Mouse (Mus musculus) hindbrain, embryonic 14.5 days (tissue): ENCODE results near the gene Ly6c2. TPM values are rescaled to one million over a fixed set of nuclear protein-coding genes. Genes with fewer than 3 reads are reported as not detected.
"Not testable (repeated sequence)": the region's sequence is repeated elsewhere in the genome, so short reads cannot be mapped to it uniquely, and the experiment has no call there.

ENCODE experiments used
- ATAC-seq: fragments of 200-750 bp; cut with Nextera tagmentation; 2 replicates; pipeline ENCODE4 v1.8.0; 2017; ENCODE audit warnings: moderate number of reproducible peaks, mild to moderate bottlenecking, moderate TSS enrichment, moderate library complexity; ENCODE audit not compliant: low FRiP score
- DNase-seq: peaks from one replicate; pipeline ENCODE4 v3.0.0-alpha.2; 2015; ENCODE audit warnings: low spot score
- H3K27ac ChIP-seq: fragments of 300-500 bp; sonication (generic); 2 replicates; pipeline ENCODE4 v1.5.1; 2014; ENCODE audit warnings: mild to moderate bottlenecking, moderate library complexity
- H3K27me3 ChIP-seq: fragments of 300-500 bp; sonication (generic); 2 replicates; pipeline ENCODE4 v1.6.1; 2014; ENCODE audit warnings: mild to moderate bottlenecking, low read length, mixed read lengths; ENCODE audit not compliant: control insufficient read depth, insufficient read depth
- H3K36me3 ChIP-seq: fragments of 300-500 bp; sonication (generic); replicated peaks from 2 replicates; pipeline ENCODE4 v1.6.1; 2014; ENCODE audit not compliant: control insufficient read depth, insufficient read depth
- H3K4me1 ChIP-seq: fragments of 300-500 bp; sonication (generic); replicated peaks from 2 replicates; pipeline ENCODE4 v1.6.1; 2014; ENCODE audit warnings: antibody characterized with exemption, low read length, mixed read lengths; ENCODE audit not compliant: control insufficient read depth, insufficient read depth
- H3K4me2 ChIP-seq: fragments of 300-500 bp; sonication (generic); replicated peaks from 2 replicates; pipeline ENCODE4 v1.6.1; 2014; ENCODE audit warnings: mild to moderate bottlenecking, moderate library complexity
- H3K4me3 ChIP-seq: fragments of 300-500 bp; sonication (generic); replicated peaks from 2 replicates; pipeline ENCODE4 v1.5.1; 2014; ENCODE audit warnings: mild to moderate bottlenecking, low read length
- H3K9ac ChIP-seq: fragments of 300-500 bp; sonication (generic); 2 replicates; pipeline ENCODE4 v1.6.1; 2014
- H3K9me3 ChIP-seq: fragments of 300-500 bp; sonication (generic); 2 replicates; pipeline ENCODE4 v1.6.1; 2016; ENCODE audit warnings: low read length; ENCODE audit not compliant: control insufficient read depth
- WGBS: fragments of 180-500 bp; shearing (Covaris S2); extraction: QIAGEN DNeasy Blood & Tissue Kit; methylation state at CpG from one replicate; pipeline ENCODE4 v1.1.7; 2014; 5-methylcytosine and 5-hydroxymethylcytosine counted together
- polyA plus RNA-seq: library from polyadenylated mRNA; unstranded; fragments of >200 nt; fragmentation: Nextera tagmentation; extraction: Ambion mirVana; gene quantifications from 2 replicates; pipeline ENCODE4 v1.2.1, GENCODE M21; 2014

Ly6c2 gene
- 0.39 TPM in 1 of 2 replicates, not detected in the other for polyA plus RNA-seq

DNA sequence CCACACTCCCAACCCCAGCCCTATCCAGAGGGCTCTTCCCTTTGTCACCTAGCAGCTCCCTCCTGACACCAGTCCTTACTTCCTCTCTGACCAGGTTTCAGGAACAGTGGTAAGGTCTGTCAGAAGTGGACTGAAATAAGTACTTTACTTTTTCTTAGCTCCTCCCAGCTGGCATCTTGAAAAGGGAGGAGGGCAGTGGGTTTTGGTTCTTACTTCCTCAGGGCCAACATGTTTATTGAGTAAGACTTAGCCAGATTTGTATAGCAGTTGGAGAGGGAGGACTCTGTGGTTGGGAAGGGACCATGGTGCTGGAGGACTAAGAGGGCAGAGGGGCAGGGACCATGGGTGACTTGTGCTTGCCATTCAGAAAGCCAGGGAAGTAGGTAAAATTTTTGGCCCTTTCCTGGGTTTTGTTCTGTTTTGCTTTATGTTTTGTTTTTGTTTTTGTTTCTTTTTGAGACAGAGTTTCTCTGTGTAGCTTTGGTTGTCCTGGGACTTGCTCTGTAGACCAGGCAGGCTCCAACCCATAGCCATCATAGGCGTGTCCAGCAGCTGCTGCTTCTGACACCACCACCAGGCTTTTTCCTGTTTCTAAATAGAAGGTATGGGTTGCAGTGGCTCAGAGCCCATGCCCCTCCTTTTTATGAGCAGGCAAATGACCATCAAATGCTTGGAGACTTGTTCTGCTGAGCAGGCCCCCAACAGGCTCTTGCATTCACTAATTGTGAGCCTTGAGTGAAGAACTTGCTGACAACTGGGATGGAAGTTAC, at the start of gene Ly6c2:
Gene Ly6c2 (minus strand): TSS at position 110 of the 770 bp plus-strand sequence.
- H3K27me3 ChIP-seq, H3K4me2 ChIP-seq, H3K36me3 ChIP-seq, H3K4me3 ChIP-seq, H3K4me1 ChIP-seq, ATAC-seq, H3K9ac ChIP-seq, DNase-seq, H3K27ac ChIP-seq, H3K9me3 ChIP-seq: not testable (repeated sequence)
- no CpG with 5 or more reads among the region's 1 CpGs for WGBS

DNA sequence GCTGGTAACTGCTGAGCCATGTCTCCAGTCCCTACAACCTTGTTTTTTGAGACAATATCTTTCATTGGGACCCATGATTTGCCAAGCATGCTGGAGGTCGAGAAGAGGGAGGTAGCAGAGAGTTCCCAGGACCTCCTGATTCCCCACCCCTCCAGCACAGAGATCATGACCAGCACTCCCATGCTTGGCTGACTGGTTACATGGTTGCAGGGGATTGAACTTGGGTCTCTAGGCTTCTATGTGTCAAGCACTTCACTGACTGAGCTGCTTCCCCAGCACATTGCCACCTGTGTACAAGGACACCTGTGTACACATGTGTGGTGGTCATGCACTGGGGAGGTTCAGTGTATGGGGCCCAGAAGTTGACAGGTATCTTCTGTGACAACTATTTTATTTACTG, 45.9 kb upstream of the Ly6c2 start:
- no peak overlapping the region for H3K9ac ChIP-seq
- no peak overlapping the region for H3K4me3 ChIP-seq
- H3K9me3 ChIP-seq: 0 out of 2 replicates have a peak, but pooled peaks cover 3% of the 10 kb centered on the region
- no peaks in the 10 kb centered on the region for H3K27me3 ChIP-seq
- WGBS: 69% methylated on average over 1 of the region's 1 CpGs
- no peak overlapping the region for H3K4me2 ChIP-seq
- no peaks in the 10 kb centered on the region for H3K4me1 ChIP-seq
- no peak overlapping the region for H3K27ac ChIP-seq
- DNase-seq (no peak), ATAC-seq (no peak)
- H3K36me3 ChIP-seq: no peaks in the 10 kb centered on the region

DNA sequence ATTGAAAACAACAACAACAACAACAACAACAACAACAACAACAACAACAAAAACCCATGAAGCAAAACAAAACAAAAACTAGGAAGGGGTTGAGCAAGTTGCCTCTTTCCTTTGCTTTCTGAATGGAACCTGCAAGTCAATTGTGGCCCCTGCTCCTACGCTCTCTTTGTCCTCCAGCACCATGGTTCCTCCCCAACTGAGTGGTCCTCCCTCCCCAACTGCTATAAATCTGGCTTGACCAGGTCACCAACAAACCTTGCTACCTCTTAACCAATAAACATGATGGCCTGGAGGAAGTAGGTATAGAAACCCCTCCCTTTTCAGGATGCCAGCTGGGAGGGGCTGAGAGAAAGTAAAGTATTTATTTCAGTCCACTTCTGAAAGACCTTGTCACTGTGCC, 43.2 kb upstream of the Ly6c2 start, which contains the start of gene Ly6g:
Gene Ly6g (plus strand): TSS at position 301 of the 400 bp plus-strand sequence.
- WGBS: 92% methylated on average over 1 of the region's 1 CpGs
- Histone ChIP-seq H3K9me3 (0 out of 2 replicates have a peak, but pooled peaks cover 3% of the 10 kb centered on the region), H3K27me3 (no peaks in the 10 kb centered on the region), H3K27ac (no peak within 1 kb of the TSS), H3K4me2 (no peak within 1 kb of the TSS), H3K4me3 (no peak within 1 kb of the TSS), H3K4me1 (no peaks in the 10 kb centered on the region), H3K36me3 (no peaks in the 10 kb centered on the region), H3K9ac (no peak within 1 kb of the TSS)
- ATAC-seq (no peak), DNase-seq (no peak)

DNA sequence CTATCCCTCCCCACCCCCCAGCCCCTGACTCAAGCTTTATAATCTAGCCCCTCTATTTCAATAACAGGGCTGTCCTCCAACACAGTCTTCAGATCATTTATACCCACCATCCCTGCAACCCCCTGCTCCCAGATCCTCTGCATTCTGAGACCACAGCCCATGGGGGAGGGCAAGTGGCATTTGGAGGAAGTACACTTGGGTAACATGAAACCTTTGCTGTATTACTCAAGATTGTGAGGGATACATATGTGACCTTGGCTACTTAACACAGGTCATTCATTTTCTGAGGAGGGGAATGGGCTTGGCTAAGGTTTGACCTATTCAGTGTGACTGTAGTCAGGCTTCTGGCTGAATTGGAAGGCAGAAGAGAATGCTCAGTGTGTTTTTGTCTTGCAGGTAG, 41.3 kb upstream of the Ly6c2 start:
- DNase-seq: no peak
- Histone ChIP-seq H3K27ac (no peak overlapping the region), H3K4me2 (no peak overlapping the region), H3K9me3 (no peaks in the 10 kb centered on the region), H3K9ac (no peak overlapping the region), H3K27me3 (no peaks in the 10 kb centered on the region), H3K4me3 (no peak overlapping the region), H3K4me1 (no peaks in the 10 kb centered on the region), H3K36me3 (no peaks in the 10 kb centered on the region)
- no peak for ATAC-seq

DNA sequence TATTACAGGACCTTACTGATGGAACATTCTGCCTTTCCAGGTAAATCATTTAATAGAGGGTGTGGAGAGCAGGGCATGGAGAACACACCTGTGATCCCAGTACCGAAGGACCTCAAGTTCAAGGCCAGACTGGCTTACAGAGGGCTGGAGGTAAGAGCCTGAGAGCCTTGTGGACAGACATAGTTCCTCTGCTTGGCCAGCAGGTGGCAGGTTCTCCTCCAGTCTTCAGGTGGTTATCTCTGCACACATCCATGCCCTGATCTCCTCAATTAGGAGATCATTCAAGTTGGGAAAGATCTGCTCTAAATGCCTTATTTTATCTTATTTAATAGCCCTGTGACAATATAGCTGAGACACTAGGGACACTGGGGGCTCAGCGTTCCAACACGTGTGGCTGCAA, 32.0 kb upstream of the Ly6c2 start:
- Histone ChIP-seq H3K4me3 (no peak overlapping the region), H3K9me3 (no peaks in the 10 kb centered on the region), H3K27me3 (no peaks in the 10 kb centered on the region), H3K9ac (no peak overlapping the region), H3K4me2 (no peak overlapping the region), H3K36me3 (no peaks in the 10 kb centered on the region), H3K27ac (no peak overlapping the region), H3K4me1 (no peaks in the 10 kb centered on the region)
- ATAC-seq (no peak), DNase-seq (no peak)
- 72% methylated on average over 3 of the region's 3 CpGs for WGBS

DNA sequence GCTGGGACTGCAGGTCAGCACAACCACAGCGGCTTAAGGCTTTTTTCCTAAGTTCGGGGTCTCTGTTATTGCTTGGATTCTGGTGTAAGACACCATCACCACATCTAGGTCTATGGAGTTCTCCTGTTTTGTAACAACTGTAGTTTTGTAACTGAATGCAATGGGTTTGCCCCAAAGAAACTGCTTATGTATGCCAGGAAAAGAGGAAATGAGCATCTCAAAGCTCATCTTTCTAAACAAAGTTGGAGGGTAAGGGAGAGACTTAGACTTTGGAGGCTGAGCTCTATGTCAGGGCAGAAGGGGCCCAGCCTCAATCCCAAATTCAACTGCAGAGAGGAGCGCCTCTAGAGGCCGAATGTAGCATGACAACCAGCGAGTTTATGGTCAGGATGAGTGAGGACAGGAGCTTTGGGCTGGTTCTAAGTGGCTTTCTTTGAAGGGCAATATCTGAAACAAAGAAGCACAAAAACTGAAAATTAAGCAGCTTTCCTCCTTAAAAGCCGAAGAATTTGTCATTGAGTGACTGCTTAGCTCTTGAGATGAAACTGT, 30.1 kb upstream of the Ly6c2 start:
- ATAC-seq, H3K27me3 ChIP-seq, H3K4me3 ChIP-seq, H3K36me3 ChIP-seq, H3K4me2 ChIP-seq, H3K9me3 ChIP-seq, H3K27ac ChIP-seq, H3K4me1 ChIP-seq, H3K9ac ChIP-seq, DNase-seq: not testable (repeated sequence)
- WGBS: 53% methylated on average over 6 of the region's 6 CpGs

DNA sequence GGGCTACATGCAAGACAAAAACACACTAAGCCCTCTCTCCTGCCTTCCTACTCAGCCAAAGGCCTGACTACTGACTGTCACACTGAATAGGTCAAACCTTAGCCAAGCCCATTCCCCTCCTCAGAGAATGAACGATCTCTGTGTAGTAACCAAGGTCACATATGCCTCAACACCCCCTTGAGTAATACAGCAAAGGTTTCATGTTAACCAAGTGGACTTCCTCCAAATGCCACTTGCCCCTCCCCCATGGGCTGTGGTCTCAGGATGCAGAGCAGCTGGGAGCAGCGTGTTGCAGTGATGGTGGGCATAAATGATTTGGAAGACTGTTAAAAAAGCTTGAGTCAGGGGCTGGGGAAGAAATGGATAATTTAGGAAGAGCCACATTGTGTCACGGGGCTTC, 26.0 kb upstream of the Ly6c2 start:
- not testable (repeated sequence) for DNase-seq, H3K4me1 ChIP-seq, H3K4me2 ChIP-seq, H3K9me3 ChIP-seq, H3K36me3 ChIP-seq, H3K27ac ChIP-seq, H3K9ac ChIP-seq, H3K27me3 ChIP-seq, H3K4me3 ChIP-seq, ATAC-seq
- 77% methylated on average over 3 of the region's 3 CpGs for WGBS

DNA sequence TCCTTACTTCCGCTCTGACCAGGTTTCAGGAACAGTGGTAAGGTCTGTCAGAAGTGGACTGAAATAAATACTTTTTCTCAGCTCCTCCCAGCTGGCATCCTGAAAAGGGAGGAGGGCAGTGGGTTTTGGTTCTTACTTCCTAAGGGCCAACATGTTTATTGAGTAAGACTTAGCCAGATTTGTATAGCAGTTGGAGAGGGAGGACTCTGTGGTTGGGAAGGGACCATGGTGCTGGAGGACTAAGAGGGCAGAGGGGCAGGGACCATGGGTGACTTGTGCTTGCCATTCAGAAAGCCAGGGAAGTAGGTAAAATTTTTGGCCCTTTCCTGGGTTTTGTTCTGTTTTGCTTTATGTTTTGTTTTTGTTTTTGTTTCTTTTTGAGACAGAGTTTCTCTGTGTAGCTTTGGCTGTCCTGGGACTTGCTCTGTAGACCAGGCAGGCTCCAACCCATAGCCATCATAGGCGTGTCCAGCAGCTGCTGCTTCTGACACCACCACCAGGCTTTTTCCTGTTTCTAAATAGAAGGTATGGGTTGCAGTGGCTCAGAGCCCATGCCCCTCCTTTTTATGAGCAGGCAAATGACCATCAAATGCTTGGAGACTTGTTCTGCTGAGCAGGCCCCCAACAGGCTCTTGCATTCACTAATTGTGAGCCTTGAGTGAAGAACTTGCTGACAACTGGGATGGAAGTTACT, 23.5 kb upstream of the Ly6c2 start:
- ATAC-seq: not testable (repeated sequence)

DNA sequence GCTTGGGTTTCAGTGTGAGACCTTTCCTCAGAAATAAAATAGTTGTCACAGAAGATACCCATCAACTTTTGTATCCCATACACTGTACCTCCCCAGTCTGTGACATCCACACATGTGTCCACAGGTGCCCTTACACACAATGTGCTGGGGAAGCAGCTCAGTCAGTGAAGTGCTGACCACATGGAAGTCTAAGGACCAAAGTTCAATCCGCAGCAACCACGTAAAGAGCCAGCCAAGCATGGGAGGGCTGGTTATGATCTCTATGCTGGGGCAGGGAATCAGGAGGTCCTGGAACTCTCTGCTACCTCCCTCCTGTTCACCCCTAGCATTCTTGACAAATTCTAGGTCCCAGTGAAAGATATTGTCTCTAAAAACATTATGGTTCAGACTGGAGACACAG, 20.6 kb upstream of the Ly6c2 start:
- H3K4me2 ChIP-seq, H3K9ac ChIP-seq, H3K36me3 ChIP-seq, H3K4me1 ChIP-seq, H3K27ac ChIP-seq, H3K27me3 ChIP-seq, ATAC-seq, H3K9me3 ChIP-seq, DNase-seq, H3K4me3 ChIP-seq: not testable (repeated sequence)
- 92% methylated on average over 2 of the region's 2 CpGs for WGBS

More for the DNA sequence above, 23.5 kb upstream of the Ly6c2 start:
- not testable (repeated sequence) for H3K36me3 ChIP-seq, H3K4me3 ChIP-seq, H3K9ac ChIP-seq, H3K9me3 ChIP-seq, DNase-seq, H3K27ac ChIP-seq, H3K4me2 ChIP-seq, H3K27me3 ChIP-seq, H3K4me1 ChIP-seq
- WGBS: 87% methylated on average over 2 of the region's 2 CpGs
